Mouse (Mus musculus) myocyte (in vitro differentiated cells): ENCODE results near the gene Reps2. TPM values are rescaled to one million over a fixed set of nuclear protein-coding genes. Genes with fewer than 3 reads are reported as not detected.
A peak's percentile ranks its signal among the peaks of the same experiment; 100 is the strongest.

ENCODE experiments used
- H3K27me3 ChIP-seq: one replicate; pipeline ENCODE4 v1.6.1; 2011; ENCODE audit not compliant: control insufficient read depth, insufficient read depth, insufficient read length
- H3K36me3 ChIP-seq: one replicate; pipeline ENCODE4 v1.6.1; 2011; ENCODE audit not compliant: control insufficient read depth, insufficient read depth
- H3K4me2 ChIP-seq: one replicate; pipeline ENCODE4 v1.6.1; 2011; ENCODE audit warnings: low read depth, control low read depth
- H3K4me3 ChIP-seq: one replicate; pipeline ENCODE4 v1.5.1; 2011; ENCODE audit warnings: mild to moderate bottlenecking, control low read depth, moderate library complexity
- H3K79me2 ChIP-seq: one replicate; pipeline ENCODE4 v1.6.1; 2011; ENCODE audit not compliant: control insufficient read depth, insufficient read depth
- H3ac ChIP-seq: one replicate; pipeline ENCODE4 v1.6.1; 2011; ENCODE audit not compliant: control insufficient read depth, insufficient read length
- CEBPB ChIP-seq: IDR thresholded peaks from 2 replicates; pipeline ENCODE4 v1.6.1; 2011; ENCODE audit warnings: mild to moderate bottlenecking, moderate library complexity; ENCODE audit not compliant: poor library complexity, insufficient read depth, severe bottlenecking
- E2F4 ChIP-seq: IDR thresholded peaks from one replicate; pipeline ENCODE4 v1.6.1; 2011; ENCODE audit warnings: mild to moderate bottlenecking, control low read depth, moderate library complexity; ENCODE audit not compliant: insufficient read depth
- MAX ChIP-seq: IDR thresholded peaks from one replicate; pipeline ENCODE4 v1.6.1; 2011; ENCODE audit warnings: low read depth, mild to moderate bottlenecking, control low read depth
- MYOD1 ChIP-seq, 3 experiments: IDR thresholded peaks; one replicate each; pipeline ENCODE4 v1.6.1; 2011; ENCODE audit warnings: control low read depth in 2 of 3, low read depth in 2 of 3, mild to moderate bottlenecking in 2 of 3, moderate library complexity in 1 of 3; ENCODE audit not compliant: insufficient read length in 2 of 3, control insufficient read depth in 1 of 3
- MYOG ChIP-seq, 3 experiments: IDR thresholded peaks; one replicate each; pipeline ENCODE4 v1.6.1; 2011; ENCODE audit warnings: control low read depth in 2 of 3, low read depth in 2 of 3, mild to moderate bottlenecking in 2 of 3; ENCODE audit not compliant: insufficient read length in 2 of 3, control insufficient read depth in 1 of 3, insufficient read depth in 1 of 3
- POLR2A ChIP-seq: IDR thresholded peaks from one replicate; pipeline ENCODE4 v1.6.1; 2011; ENCODE audit warnings: low read depth, mild to moderate bottlenecking, control low read depth, moderate library complexity; ENCODE audit not compliant: insufficient read length
- POLR2AphosphoS2 ChIP-seq: IDR thresholded peaks from one replicate; pipeline ENCODE4 v1.6.1; 2011; ENCODE audit warnings: low read depth, control low read depth; ENCODE audit not compliant: insufficient read length
- REST ChIP-seq: IDR thresholded peaks from one replicate; pipeline ENCODE4 v1.6.1; 2011; ENCODE audit warnings: mild to moderate bottlenecking, control low read depth, moderate library complexity; ENCODE audit not compliant: insufficient read depth, insufficient read length
- SRF ChIP-seq: IDR thresholded peaks from one replicate; pipeline ENCODE4 v1.6.1; 2011; ENCODE audit warnings: low read depth; ENCODE audit not compliant: control insufficient read depth, insufficient read length
- TCF12 ChIP-seq: IDR thresholded peaks from one replicate; pipeline ENCODE4 v1.6.1; 2011; ENCODE audit warnings: mild to moderate bottlenecking, control low read depth; ENCODE audit not compliant: poor library complexity, insufficient read depth, severe bottlenecking
- TCF3 ChIP-seq: IDR thresholded peaks from one replicate; pipeline ENCODE4 v1.6.1; 2011; ENCODE audit warnings: low read depth, control low read depth; ENCODE audit not compliant: insufficient read length
- USF1 ChIP-seq: IDR thresholded peaks from one replicate; pipeline ENCODE4 v1.6.1; 2011; ENCODE audit warnings: low read depth, mild to moderate bottlenecking, control low read depth, moderate library complexity
- polyA plus RNA-seq: library from polyadenylated mRNA; unstranded; fragments of >200 nt; fragmentation: generic; extraction: Trizol; gene quantifications from one replicate; pipeline ENCODE4 v1.2.1, GENCODE M21; 2012; ENCODE audit warnings: missing spikeins

The Reps2 gene
- polyA plus RNA-seq, 1 experiment, result 0.05 TPM

DNA sequence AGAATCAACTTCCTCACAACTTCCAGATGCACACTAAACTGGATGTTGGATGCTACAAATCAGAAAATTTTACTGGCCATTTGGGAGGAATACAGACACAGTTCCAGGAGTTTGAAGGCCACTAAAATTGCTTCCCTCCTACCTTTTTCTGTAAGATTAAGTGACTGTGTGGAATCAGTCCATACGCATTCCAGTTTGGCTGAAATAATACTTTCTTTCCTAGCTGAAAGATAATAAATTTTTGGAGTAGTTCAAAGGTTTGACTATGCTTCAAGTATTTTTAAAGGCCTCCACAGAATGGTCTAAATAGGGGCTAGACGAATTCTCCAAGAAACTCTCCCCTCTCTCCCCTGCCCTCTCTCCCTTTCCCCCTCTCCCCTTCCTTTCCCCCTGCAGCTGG lies 75.0 kb downstream of the Reps2 start:
- Histone ChIP-seq H3K79me2 (no peaks in the 10 kb centered on the region), H3K36me3 (no peaks in the 10 kb centered on the region), H3K27me3 (no peaks in the 10 kb centered on the region), H3K4me2 (no peak overlapping the region), H3K4me3 (no peak overlapping the region), H3ac (no peak overlapping the region)
- TF ChIP-seq REST (no peak), POLR2AphosphoS2 (no peak), E2F4 (no peak), TCF12 (no peak), POLR2A (no peak), TCF3 (no peak), USF1 (no peak), SRF (no peak), MYOG (IDR thresholded peaks at IDR 0.05; ENCODE audit: control insufficient read depth in 1 of 3, insufficient read depth in 1 of 3, insufficient read length in 2 of 3, low read depth in 2 of 3) (no peak), CEBPB (no peak), MYOD1 (IDR thresholded peaks at IDR 0.05; ENCODE audit: control insufficient read depth in 1 of 3, insufficient read length in 2 of 3, low read depth in 2 of 3) (no peak)

DNA sequence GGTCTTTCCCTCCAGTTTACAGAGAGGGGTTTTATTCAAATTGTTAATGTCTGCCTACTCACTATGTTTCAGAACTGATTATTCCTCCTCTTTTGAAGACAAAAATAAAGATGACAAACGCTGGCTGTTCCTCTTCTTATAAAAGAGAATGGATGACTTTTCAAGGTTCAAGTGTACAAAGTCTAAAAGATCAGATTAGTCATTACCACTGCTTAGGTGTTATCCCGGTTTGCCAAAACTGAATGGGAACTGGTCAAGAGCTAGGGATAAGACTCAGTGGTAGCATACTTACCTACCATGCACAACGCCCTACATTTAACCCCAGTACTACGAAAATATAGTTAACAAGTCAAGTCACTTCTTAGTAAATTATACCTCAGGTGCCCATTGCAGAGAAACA lies 77.9 kb downstream of the Reps2 start:
- no peaks in the 10 kb centered on the region for H3K79me2 ChIP-seq
- no peak overlapping the region for H3ac ChIP-seq
- H3K4me2 ChIP-seq, result no peak overlapping the region
- no peaks in the 10 kb centered on the region for H3K27me3 ChIP-seq
- no peaks in the 10 kb centered on the region for H3K36me3 ChIP-seq
- H3K4me3 ChIP-seq, result no peak overlapping the region
- TF ChIP-seq POLR2AphosphoS2 (no peak), TCF12 (no peak), TCF3 (no peak), SRF (no peak), POLR2A (no peak), MYOD1 (IDR thresholded peaks at IDR 0.05; ENCODE audit: control insufficient read depth in 1 of 3, insufficient read length in 2 of 3, low read depth in 2 of 3) (no peak), CEBPB (no peak), MAX (no peak), REST (no peak), E2F4 (no peak), USF1 (no peak), MYOG (IDR thresholded peaks at IDR 0.05; ENCODE audit: control insufficient read depth in 1 of 3, insufficient read depth in 1 of 3, insufficient read length in 2 of 3, low read depth in 2 of 3) (no peak)

DNA sequence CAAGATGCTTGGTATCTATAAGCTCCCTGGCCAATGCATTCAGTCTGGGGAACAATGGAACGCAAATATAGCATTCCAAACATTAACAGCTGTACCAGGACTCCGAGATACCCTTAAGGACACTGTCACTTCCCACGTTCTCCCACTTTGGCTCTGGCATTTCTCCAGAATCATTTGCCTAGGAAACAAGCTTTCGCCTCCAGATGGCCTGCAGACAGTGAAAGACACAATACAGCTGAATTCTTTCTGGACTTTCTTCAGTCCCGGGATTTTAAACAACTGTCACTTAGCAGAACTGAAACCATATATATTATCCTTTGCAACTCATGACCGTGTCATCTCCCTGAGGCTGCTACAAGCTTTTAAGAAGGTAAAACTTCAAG lies 87.0 kb downstream of the Reps2 start:
- no peak for TF ChIP-seq MAX
- TF ChIP-seq REST, result no peak
- no peak for TF ChIP-seq TCF12
- no peak for TF ChIP-seq TCF3
- TF ChIP-seq POLR2AphosphoS2, result no peak
- TF ChIP-seq POLR2A, result no peak
- TF ChIP-seq USF1, result no peak
- no peak for TF ChIP-seq MYOD1 (IDR thresholded peaks at IDR 0.05; ENCODE audit: control insufficient read depth in 1 of 3, insufficient read length in 2 of 3, low read depth in 2 of 3)
- H3K27me3 ChIP-seq, result no peaks in the 10 kb centered on the region
- H3K4me3 ChIP-seq, result no peak overlapping the region
- no peaks in the 10 kb centered on the region for H3K79me2 ChIP-seq
- H3K4me2 ChIP-seq, result peak overlapping the region; percentile 18
- H3ac ChIP-seq, result no peak overlapping the region
- H3K36me3 ChIP-seq, result no peaks in the 10 kb centered on the region

DNA sequence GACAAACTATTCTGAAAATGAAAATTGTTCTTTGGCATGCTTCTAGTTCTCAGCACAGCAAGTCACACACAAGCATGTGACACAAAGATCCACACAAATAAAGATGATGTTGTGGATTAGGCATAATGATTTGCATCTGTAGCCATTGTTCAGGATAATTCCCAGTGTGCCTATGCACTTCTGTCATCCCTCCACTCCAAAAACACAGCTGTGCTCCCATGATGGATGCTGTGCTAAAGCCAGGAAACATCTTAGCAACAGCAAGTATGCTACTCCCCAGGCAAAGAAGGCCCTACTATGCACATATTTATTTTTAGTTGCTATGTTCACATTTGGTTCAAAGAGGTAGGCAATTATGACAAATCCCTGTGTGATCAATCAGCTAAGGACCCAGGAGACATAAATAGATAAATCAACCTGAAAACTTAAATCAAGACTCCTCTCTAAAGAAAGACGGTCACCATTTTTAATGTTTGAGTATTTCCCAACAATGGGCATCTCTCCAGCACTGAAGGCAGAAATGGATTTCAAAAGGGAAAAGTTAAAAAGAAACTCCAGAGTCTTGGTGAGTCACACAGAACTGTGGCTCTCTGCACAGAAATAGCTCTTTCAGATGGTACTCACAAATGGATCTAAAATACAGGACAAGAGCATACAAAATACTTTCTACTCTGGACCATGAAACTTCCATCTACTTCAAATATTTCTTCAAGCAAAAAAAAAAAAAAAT lies 87.6 kb downstream of the Reps2 start:
- Histone ChIP-seq H3K4me2 (peak overlapping the region; percentile 18), H3K4me3 (no peak overlapping the region), H3ac (no peak overlapping the region), H3K79me2 (no peaks in the 10 kb centered on the region), H3K27me3 (no peaks in the 10 kb centered on the region), H3K36me3 (no peaks in the 10 kb centered on the region)
- TF ChIP-seq CEBPB, result no peak
- TF ChIP-seq POLR2A, result no peak

DNA sequence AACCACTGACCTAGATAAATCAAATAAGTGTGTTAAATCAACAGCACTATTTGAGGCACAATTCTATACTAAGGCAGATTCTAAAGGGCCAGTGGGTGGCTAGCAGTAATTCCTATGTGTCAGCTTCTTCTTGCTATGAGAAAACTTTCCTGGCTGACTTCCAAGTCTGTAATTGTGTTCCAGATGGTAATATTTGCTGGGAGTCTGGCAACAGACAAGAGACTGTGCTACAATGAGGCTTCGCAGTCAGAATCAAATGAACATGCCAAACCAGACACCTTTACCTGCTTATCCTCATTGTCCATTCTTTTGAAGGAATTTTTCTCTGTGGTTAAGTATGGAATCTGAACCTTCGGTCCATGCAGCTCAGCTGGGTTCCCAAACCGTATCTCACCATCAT lies 88.9 kb downstream of the Reps2 start:
- TF ChIP-seq TCF3 (no peak), TCF12 (no peak), POLR2A (no peak), POLR2AphosphoS2 (no peak), MYOD1 (IDR thresholded peaks at IDR 0.05; ENCODE audit: control insufficient read depth in 1 of 3, insufficient read length in 2 of 3, low read depth in 2 of 3) (no peak), CEBPB (no peak), REST (no peak), SRF (no peak), E2F4 (no peak), MAX (no peak), USF1 (no peak), MYOG (IDR thresholded peaks at IDR 0.05; ENCODE audit: control insufficient read depth in 1 of 3, insufficient read depth in 1 of 3, insufficient read length in 2 of 3, low read depth in 2 of 3) (no peak)
- no peaks in the 10 kb centered on the region for H3K27me3 ChIP-seq
- H3K4me2 ChIP-seq, result no peak overlapping the region
- no peak overlapping the region for H3K4me3 ChIP-seq
- H3K36me3 ChIP-seq, result no peaks in the 10 kb centered on the region
- no peak overlapping the region for H3ac ChIP-seq
- H3K79me2 ChIP-seq, result no peaks in the 10 kb centered on the region
